Mouse (Mus musculus) liver, postnatal 0 days (tissue): ENCODE results near the gene Psmg3. TPM values are rescaled to one million over a fixed set of nuclear protein-coding genes. Genes with fewer than 3 reads are reported as not detected.
A peak's percentile ranks its signal among the peaks of the same experiment; 100 is the strongest.

Experiments
- ATAC-seq: fragments of 200-750 bp; cut with Nextera tagmentation; 2 replicates; pipeline ENCODE4 v1.8.0; 2017; ENCODE audit warnings: mild to moderate bottlenecking, moderate library complexity
- DNase-seq: peaks from one replicate; pipeline ENCODE4 v3.0.0-alpha.2; 2016
- H3K27ac ChIP-seq: fragments of 300-500 bp; sonication (generic); 2 replicates; pipeline ENCODE4 v1.5.1; 2014; ENCODE audit warnings: antibody characterized with exemption, moderate library complexity, mild to moderate bottlenecking, low read depth
- H3K27me3 ChIP-seq: fragments of 300-500 bp; sonication (generic); 2 replicates; pipeline ENCODE4 v1.6.1; 2014; ENCODE audit warnings: low read length, control low read depth, mixed read lengths; ENCODE audit not compliant: insufficient read depth
- H3K36me3 ChIP-seq: fragments of 300-500 bp; sonication (generic); replicated peaks from 2 replicates; pipeline ENCODE4 v1.6.1; 2014; ENCODE audit warnings: mild to moderate bottlenecking, control low read depth, low read length, moderate library complexity, mixed read lengths; ENCODE audit not compliant: insufficient read depth
- H3K4me1 ChIP-seq: fragments of 300-500 bp; sonication (generic); 2 replicates; pipeline ENCODE4 v1.6.1; 2014; ENCODE audit warnings: antibody characterized with exemption, mild to moderate bottlenecking, control low read depth; ENCODE audit not compliant: insufficient read depth
- H3K4me2 ChIP-seq: fragments of 300-500 bp; sonication (generic); 2 replicates; pipeline ENCODE4 v1.6.1; 2014; ENCODE audit warnings: low read depth, mild to moderate bottlenecking, low read length, moderate library complexity, mixed read lengths
- H3K4me3 ChIP-seq: fragments of 300-500 bp; sonication (generic); 2 replicates; pipeline ENCODE4 v1.5.1; 2014; ENCODE audit warnings: low read depth, low read length
- H3K9ac ChIP-seq: fragments of 300-500 bp; sonication (generic); replicated peaks from 2 replicates; pipeline ENCODE4 v1.6.1; 2014; ENCODE audit warnings: mild to moderate bottlenecking, moderate library complexity
- H3K9me3 ChIP-seq: fragments of 300-500 bp; sonication (generic); 2 replicates; pipeline ENCODE4 v1.6.1; 2016; ENCODE audit warnings: mild to moderate bottlenecking, control low read depth, low read length, mixed read lengths
- CTCF ChIP-seq: sonication (generic); IDR thresholded peaks from 2 replicates; pipeline ENCODE4 v1.5.1; 2016; ENCODE audit warnings: antibody characterized with exemption, low read depth
- EP300 ChIP-seq: IDR thresholded peaks from 2 replicates; pipeline ENCODE4 v1.6.1; 2016; ENCODE audit warnings: antibody characterized with exemption, low read depth, mild to moderate bottlenecking
- WGBS: fragments of 180-500 bp; shearing (Covaris S2); extraction: QIAGEN DNeasy Blood & Tissue Kit; methylation state at CpG from one replicate; pipeline ENCODE4 v1.1.7; 2014; ENCODE audit not compliant: insufficient replicate concordance; 5-methylcytosine and 5-hydroxymethylcytosine counted together
- polyA plus RNA-seq: library from polyadenylated mRNA; unstranded; fragments of >200 nt; fragmentation: Nextera tagmentation; extraction: Ambion mirVana; gene quantifications from 2 replicates; pipeline ENCODE4 v1.2.1, GENCODE M21; 2015

The Psmg3 gene
- polyA plus RNA-seq, 1 experiment from 2014 or later = 29.1 TPM

- H3K4me1 ChIP-seq = no peaks in the 10 kb centered on the region
- H3K4me3 ChIP-seq = no peak overlapping the region
- no peak for DNase-seq
- H3K9ac ChIP-seq = no peak overlapping the region
- 0 out of 2 replicates have a peak, but pooled peaks cover 4% of the 10 kb centered on the region for H3K27me3 ChIP-seq
- TF ChIP-seq EP300 = no peak
- no peak for TF ChIP-seq CTCF
- no peaks in the 10 kb centered on the region for H3K36me3 ChIP-seq
- ATAC-seq = no peak
- 69% methylated on average over 12 of the region's 12 CpGs for WGBS
- 0 out of 2 replicates have a peak, but pooled peaks cover 3% of the 10 kb centered on the region for H3K9me3 ChIP-seq
- H3K27ac ChIP-seq = no peak overlapping the region
- H3K4me2 ChIP-seq = no peak overlapping the region
Observed at GRCm38 (mm10) chr5:139849626-139850320, 23.1 kb upstream of the Psmg3 start.

- H3K36me3 ChIP-seq = no peaks in the 10 kb centered on the region
- no peak overlapping the region for H3K27ac ChIP-seq
- no peak overlapping the region for H3K4me2 ChIP-seq
- DNase-seq (no peak), ATAC-seq (no peak)
- H3K4me1 ChIP-seq = no peaks in the 10 kb centered on the region
- no peaks in the 10 kb centered on the region for H3K27me3 ChIP-seq
- 27% methylated on average over 3 of the region's 3 CpGs for WGBS
- H3K4me3 ChIP-seq = no peak overlapping the region
- H3K9me3 ChIP-seq = no peaks in the 10 kb centered on the region
- no peak overlapping the region for H3K9ac ChIP-seq
- TF ChIP-seq EP300 = no peak
- TF ChIP-seq CTCF = no peak
Observed at GRCm38 (mm10) chr5:139839142-139839541, 12.5 kb upstream of the Psmg3 start.

- peak; percentile 78 for DNase-seq
- H3K9ac ChIP-seq = no peak overlapping the region
- no peak; the same call in 1 of the 2 replicates for ATAC-seq
- TF ChIP-seq EP300 (no peak), CTCF (peak; percentile 61)
- no peak overlapping the region for H3K4me2 ChIP-seq
- no peaks in the 10 kb centered on the region for H3K4me1 ChIP-seq
- H3K27me3 ChIP-seq = no peaks in the 10 kb centered on the region
- H3K27ac ChIP-seq = no peak overlapping the region
- WGBS = 20% methylated on average over 2 of the region's 2 CpGs
- H3K36me3 ChIP-seq = no peaks in the 10 kb centered on the region
- no peaks in the 10 kb centered on the region for H3K9me3 ChIP-seq
- H3K4me3 ChIP-seq = no peak overlapping the region
Observed at GRCm38 (mm10) chr5:139838476-139838892, 11.8 kb upstream of the Psmg3 start.

DNA sequence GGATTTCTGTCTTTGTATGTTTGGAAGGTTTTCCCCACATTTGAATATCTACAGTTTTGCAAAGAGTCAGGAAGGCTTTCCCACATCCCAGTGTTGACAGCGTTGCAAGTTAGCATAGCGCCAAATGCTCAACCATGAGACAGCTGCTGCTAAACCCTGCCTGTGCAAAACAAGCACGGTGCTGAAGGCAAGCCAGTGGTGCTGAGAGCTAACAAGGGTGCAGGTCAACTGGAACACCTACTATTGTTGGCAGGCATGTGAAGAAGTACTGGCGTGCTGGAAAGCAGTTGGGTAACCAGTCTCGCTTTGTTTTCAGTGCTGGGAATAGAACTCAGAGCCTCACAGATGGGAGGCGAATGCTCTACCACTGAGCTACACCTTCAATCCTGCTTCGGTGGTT lies 9.0 kb upstream of the Psmg3 start:
- no peaks in the 10 kb centered on the region for H3K4me1 ChIP-seq
- 82% methylated on average over 7 of the region's 7 CpGs for WGBS
- no peak overlapping the region for H3K27ac ChIP-seq
- DNase-seq (no peak), ATAC-seq (no peak)
- TF ChIP-seq EP300 = no peak
- no peak for TF ChIP-seq CTCF
- H3K9me3 ChIP-seq = no peaks in the 10 kb centered on the region
- no peak overlapping the region for H3K4me3 ChIP-seq
- no peaks in the 10 kb centered on the region for H3K27me3 ChIP-seq
- no peak overlapping the region for H3K4me2 ChIP-seq
- no peak overlapping the region for H3K9ac ChIP-seq
- no peaks in the 10 kb centered on the region for H3K36me3 ChIP-seq

GRCm38 (mm10) chr5:139832125-139832524 lies 5.4 kb upstream of the Psmg3 start:
- Histone ChIP-seq H3K27me3 (no peaks in the 10 kb centered on the region), H3K4me1 (no peaks in the 10 kb centered on the region), H3K4me3 (no peak overlapping the region), H3K27ac (no peak overlapping the region), H3K9me3 (no peaks in the 10 kb centered on the region), H3K36me3 (no peaks in the 10 kb centered on the region), H3K4me2 (no peak overlapping the region), H3K9ac (no peak overlapping the region)
- DNase-seq (no peak), ATAC-seq (no peak)
- WGBS = 36% methylated on average over 7 of the region's 7 CpGs
- no peak for TF ChIP-seq CTCF
- TF ChIP-seq EP300 = no peak

DNA sequence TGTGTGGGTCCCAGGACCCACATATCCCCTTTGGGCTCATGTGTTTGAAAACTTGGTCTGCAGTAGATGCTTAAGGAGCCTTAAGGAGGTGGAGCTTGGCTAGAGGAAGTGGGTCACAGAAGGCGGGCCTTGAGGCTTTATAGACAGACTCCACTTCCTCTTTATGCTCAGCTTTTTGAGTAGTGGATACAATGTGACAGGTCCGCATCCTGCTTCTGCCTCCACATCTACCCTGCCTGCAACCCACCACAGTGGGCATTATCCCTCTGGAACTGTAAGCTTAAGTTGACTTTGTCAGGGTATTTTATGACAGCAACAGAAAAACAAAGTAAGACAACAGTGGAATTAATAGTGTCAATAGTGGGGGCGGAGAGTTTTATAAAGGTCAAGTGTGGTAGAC lies 4.0 kb upstream of the Psmg3 start:
- Histone ChIP-seq H3K9me3 (no peaks in the 10 kb centered on the region), H3K4me3 (no peak overlapping the region), H3K4me1 (peaks cover 6% of the 10 kb centered on the region), H3K9ac (no peak overlapping the region), H3K27ac (no peak overlapping the region), H3K36me3 (no peaks in the 10 kb centered on the region), H3K4me2 (peak overlapping the region; percentile 38; the same call in 1 of the 2 replicates), H3K27me3 (no peaks in the 10 kb centered on the region)
- WGBS = 56% methylated on average over 3 of the region's 3 CpGs
- no peak for DNase-seq
- no peak for TF ChIP-seq CTCF
- no peak for TF ChIP-seq EP300
- ATAC-seq = no peak

DNA sequence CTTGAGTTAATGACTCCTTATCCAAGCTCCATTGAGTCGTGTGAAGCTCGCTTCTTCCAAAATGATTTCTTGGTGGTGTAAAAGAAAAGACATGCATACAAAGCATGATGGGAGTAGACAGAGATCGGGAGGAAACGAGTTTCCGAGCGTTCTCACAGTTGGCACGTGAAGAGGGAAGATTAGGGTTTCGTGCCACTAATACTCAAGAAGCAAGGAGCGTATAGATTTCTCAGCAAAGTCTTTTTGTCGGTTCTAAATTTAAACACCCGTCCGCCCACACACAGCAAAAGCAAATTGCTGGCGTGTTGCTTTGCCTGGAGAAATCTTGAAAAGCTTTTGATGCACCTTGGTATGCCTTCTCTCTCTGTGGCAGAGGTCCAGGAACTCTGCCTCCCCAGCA lies 2.7 kb upstream of the Psmg3 start:
- no peak for TF ChIP-seq CTCF
- TF ChIP-seq EP300 = no peak

More for the DNA sequence above, 2.7 kb upstream of the Psmg3 start:
- ATAC-seq = no peak
- Histone ChIP-seq H3K4me2 (no peak overlapping the region), H3K9ac (no peak overlapping the region), H3K4me1 (peaks cover 10% of the 10 kb centered on the region), H3K27me3 (no peaks in the 10 kb centered on the region), H3K27ac (no peak overlapping the region), H3K9me3 (no peaks in the 10 kb centered on the region), H3K36me3 (0 out of 2 replicates have a peak, but pooled peaks cover 2% of the 10 kb centered on the region), H3K4me3 (no peak overlapping the region)
- DNase-seq = no peak
- 74% methylated on average over 13 of the region's 13 CpGs for WGBS
